Mouse (Mus musculus): ENCODE measurements at regions not wholly inside any gene's neighbourhood (a gene's known extent, or its start where the extent isn't known, plus 50 kb on each side); places are given as distances from the start of the nearest gene placed in this dataset.

DNA sequence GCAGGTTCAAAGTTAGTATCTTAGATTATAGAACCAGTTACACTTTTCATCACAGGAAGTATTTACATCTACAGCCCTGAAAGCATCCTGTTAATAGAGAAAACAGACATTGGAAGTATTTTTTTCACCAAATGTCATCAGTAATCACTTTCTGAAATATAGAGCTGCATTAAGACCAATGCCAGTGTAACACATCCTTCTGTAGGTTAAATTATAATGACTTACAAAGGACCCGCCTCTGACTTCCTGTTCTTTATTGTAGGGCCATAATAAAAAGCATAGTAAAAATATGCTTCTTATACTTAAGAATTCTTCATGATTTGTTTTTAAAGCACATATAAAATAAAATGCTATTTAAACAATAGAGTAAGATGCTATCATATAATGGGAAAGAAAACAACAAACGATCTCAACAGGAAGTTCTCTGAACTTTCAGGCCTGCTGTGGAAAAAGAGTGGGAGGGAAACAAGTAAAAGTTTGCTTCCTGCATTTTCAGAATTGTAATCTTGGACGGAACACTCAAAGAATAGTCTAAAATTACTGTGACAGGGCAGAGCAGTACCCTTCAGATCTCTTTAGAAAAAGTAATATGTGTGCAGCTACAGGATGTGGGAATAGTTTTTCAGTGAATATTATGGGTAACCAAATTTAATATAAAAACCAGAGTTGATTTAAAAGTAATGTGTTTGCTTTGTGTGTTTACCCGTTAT is 116.0 kb upstream of the Dock10 start:
- Histone ChIP-seq H3K27ac (ENCODE audit: low read depth, low read length) (no peak overlapping the region), H3K9ac (ENCODE audit: low read depth, low read length) (no peak overlapping the region), H3K4me1 (ENCODE audit: control insufficient read depth, insufficient read depth, low read length) (no peaks in the 10 kb centered on the region), H3K4me3 (ENCODE audit: low read depth, low read length) (no peak overlapping the region), H3K27me3 (ENCODE audit: control insufficient read depth, insufficient read depth, low read length) (no peaks in the 10 kb centered on the region), H3K4me2 (no peak overlapping the region), H3K9me3 (replicated peaks; ENCODE audit: control insufficient read depth, low read length) (no peaks in the 10 kb centered on the region), H3K36me3 (ENCODE audit: control insufficient read depth, insufficient read depth, low read length) (no peaks in the 10 kb centered on the region)
- no peak for ATAC-seq (replicated peaks; ENCODE audit: insufficient number of reproducible peaks, low FRiP score, low TSS enrichment)
- 68% methylated on average over 4 of the region's 4 CpGs for WGBS (ENCODE audit: insufficient replicate concordance)

GRCm38 (mm10) chr1:80873596-80873995 is 115.3 kb upstream of the Dock10 start:
- 64% methylated on average over 2 of the region's 2 CpGs for WGBS (ENCODE audit: insufficient replicate concordance)
- H3K4me3 ChIP-seq (ENCODE audit: low read depth, low read length), result no peak overlapping the region
- no peaks in the 10 kb centered on the region for H3K36me3 ChIP-seq (ENCODE audit: control insufficient read depth, insufficient read depth, low read length)
- H3K4me1 ChIP-seq (ENCODE audit: control insufficient read depth, insufficient read depth, low read length), result no peaks in the 10 kb centered on the region
- no peaks in the 10 kb centered on the region for H3K27me3 ChIP-seq (ENCODE audit: control insufficient read depth, insufficient read depth, low read length)
- no peak overlapping the region for H3K27ac ChIP-seq (ENCODE audit: low read depth, low read length)
- H3K4me2 ChIP-seq, result no peak overlapping the region
- H3K9me3 ChIP-seq (replicated peaks; ENCODE audit: control insufficient read depth, low read length), result no peaks in the 10 kb centered on the region
- ATAC-seq (replicated peaks; ENCODE audit: insufficient number of reproducible peaks, low FRiP score, low TSS enrichment), result no peak
- H3K9ac ChIP-seq (ENCODE audit: low read depth, low read length), result no peak overlapping the region

- no peaks in the 10 kb centered on the region for H3K27me3 ChIP-seq (ENCODE audit: control insufficient read depth, insufficient read depth, low read length)
- no peak overlapping the region for H3K27ac ChIP-seq (ENCODE audit: low read depth, low read length)
- no peak overlapping the region for H3K4me3 ChIP-seq (ENCODE audit: low read depth, low read length)
- no peak overlapping the region for H3K9ac ChIP-seq (ENCODE audit: low read depth, low read length)
- H3K36me3 ChIP-seq (ENCODE audit: control insufficient read depth, insufficient read depth, low read length), result no peaks in the 10 kb centered on the region
- H3K4me1 ChIP-seq (ENCODE audit: control insufficient read depth, insufficient read depth, low read length), result no peaks in the 10 kb centered on the region
- no peaks in the 10 kb centered on the region for H3K9me3 ChIP-seq (replicated peaks; ENCODE audit: control insufficient read depth, low read length)
- no peak overlapping the region for H3K4me2 ChIP-seq
- no peak for ATAC-seq (replicated peaks; ENCODE audit: insufficient number of reproducible peaks, low FRiP score, low TSS enrichment)
Observed at GRCm38 (mm10) chr1:80868805-80869204, 110.5 kb upstream of the Dock10 start.

GRCm38 (mm10) chr1:80856981-80857380 is 98.7 kb upstream of the Dock10 start:
- Histone ChIP-seq H3K4me1 (ENCODE audit: control insufficient read depth, insufficient read depth, low read length) (no peaks in the 10 kb centered on the region), H3K4me2 (no peak overlapping the region), H3K4me3 (ENCODE audit: low read depth, low read length) (no peak overlapping the region), H3K9me3 (replicated peaks; ENCODE audit: control insufficient read depth, low read length) (no peaks in the 10 kb centered on the region), H3K27ac (ENCODE audit: low read depth, low read length) (no peak overlapping the region), H3K27me3 (ENCODE audit: control insufficient read depth, insufficient read depth, low read length) (no peaks in the 10 kb centered on the region), H3K9ac (ENCODE audit: low read depth, low read length) (no peak overlapping the region), H3K36me3 (ENCODE audit: control insufficient read depth, insufficient read depth, low read length) (no peaks in the 10 kb centered on the region)
- 69% methylated on average over 2 of the region's 2 CpGs for WGBS (ENCODE audit: insufficient replicate concordance)
- ATAC-seq (replicated peaks; ENCODE audit: insufficient number of reproducible peaks, low FRiP score, low TSS enrichment), result no peak

GRCm38 (mm10) chr1:80854945-80855656 is 96.8 kb upstream of the Dock10 start:
- H3K36me3 ChIP-seq (ENCODE audit: control insufficient read depth, insufficient read depth, low read length), result no peaks in the 10 kb centered on the region
- 0 out of 2 replicates have a peak, but pooled peaks have one; percentile 10 for ATAC-seq (replicated peaks; ENCODE audit: insufficient number of reproducible peaks, low FRiP score, low TSS enrichment)
- H3K9me3 ChIP-seq (replicated peaks; ENCODE audit: control insufficient read depth, low read length), result no peaks in the 10 kb centered on the region
- H3K4me3 ChIP-seq (ENCODE audit: low read depth, low read length), result no peak overlapping the region
- 59% methylated on average over 2 of the region's 2 CpGs for WGBS (ENCODE audit: insufficient replicate concordance)
- no peaks in the 10 kb centered on the region for H3K4me1 ChIP-seq (ENCODE audit: control insufficient read depth, insufficient read depth, low read length)
- H3K27ac ChIP-seq (ENCODE audit: low read depth, low read length), result 0 out of 2 replicates have a peak overlapping the region, but pooled peaks have one; percentile 10
- no peak overlapping the region for H3K4me2 ChIP-seq
- no peaks in the 10 kb centered on the region for H3K27me3 ChIP-seq (ENCODE audit: control insufficient read depth, insufficient read depth, low read length)
- H3K9ac ChIP-seq (ENCODE audit: low read depth, low read length), result no peak overlapping the region

GRCm38 (mm10) chr1:80854289-80854701 is 96.0 kb upstream of the Dock10 start:
- Histone ChIP-seq H3K27ac (ENCODE audit: low read depth, low read length) (no peak overlapping the region; the same call in 1 of the 2 replicates), H3K4me3 (ENCODE audit: low read depth, low read length) (no peak overlapping the region), H3K9me3 (replicated peaks; ENCODE audit: control insufficient read depth, low read length) (no peaks in the 10 kb centered on the region), H3K27me3 (ENCODE audit: control insufficient read depth, insufficient read depth, low read length) (no peaks in the 10 kb centered on the region), H3K4me2 (peak overlapping the region; percentile 19), H3K36me3 (ENCODE audit: control insufficient read depth, insufficient read depth, low read length) (no peaks in the 10 kb centered on the region), H3K9ac (ENCODE audit: low read depth, low read length) (no peak overlapping the region), H3K4me1 (ENCODE audit: control insufficient read depth, insufficient read depth, low read length) (no peaks in the 10 kb centered on the region)
- ATAC-seq (replicated peaks; ENCODE audit: insufficient number of reproducible peaks, low FRiP score, low TSS enrichment), result no peak
- WGBS (ENCODE audit: insufficient replicate concordance), result 46% methylated on average over 7 of the region's 7 CpGs

GRCm38 (mm10) chr1:80852761-80853160 is 94.4 kb upstream of the Dock10 start:
- H3K4me1 ChIP-seq (ENCODE audit: control insufficient read depth, insufficient read depth, low read length), result no peaks in the 10 kb centered on the region
- H3K4me3 ChIP-seq (ENCODE audit: low read depth, low read length), result no peak overlapping the region
- H3K27ac ChIP-seq (ENCODE audit: low read depth, low read length), result no peak overlapping the region
- H3K9ac ChIP-seq (ENCODE audit: low read depth, low read length), result no peak overlapping the region
- 58% methylated on average over 2 of the region's 2 CpGs for whole genome bisulfite sequencing (ENCODE audit: insufficient replicate concordance)
- no peaks in the 10 kb centered on the region for H3K27me3 ChIP-seq (ENCODE audit: control insufficient read depth, insufficient read depth, low read length)
- no peak for ATAC-seq (replicated peaks; ENCODE audit: insufficient number of reproducible peaks, low FRiP score, low TSS enrichment)
- no peaks in the 10 kb centered on the region for H3K36me3 ChIP-seq (ENCODE audit: control insufficient read depth, insufficient read depth, low read length)
- no peak overlapping the region for H3K4me2 ChIP-seq
- H3K9me3 ChIP-seq (replicated peaks; ENCODE audit: control insufficient read depth, low read length), result no peaks in the 10 kb centered on the region

DNA sequence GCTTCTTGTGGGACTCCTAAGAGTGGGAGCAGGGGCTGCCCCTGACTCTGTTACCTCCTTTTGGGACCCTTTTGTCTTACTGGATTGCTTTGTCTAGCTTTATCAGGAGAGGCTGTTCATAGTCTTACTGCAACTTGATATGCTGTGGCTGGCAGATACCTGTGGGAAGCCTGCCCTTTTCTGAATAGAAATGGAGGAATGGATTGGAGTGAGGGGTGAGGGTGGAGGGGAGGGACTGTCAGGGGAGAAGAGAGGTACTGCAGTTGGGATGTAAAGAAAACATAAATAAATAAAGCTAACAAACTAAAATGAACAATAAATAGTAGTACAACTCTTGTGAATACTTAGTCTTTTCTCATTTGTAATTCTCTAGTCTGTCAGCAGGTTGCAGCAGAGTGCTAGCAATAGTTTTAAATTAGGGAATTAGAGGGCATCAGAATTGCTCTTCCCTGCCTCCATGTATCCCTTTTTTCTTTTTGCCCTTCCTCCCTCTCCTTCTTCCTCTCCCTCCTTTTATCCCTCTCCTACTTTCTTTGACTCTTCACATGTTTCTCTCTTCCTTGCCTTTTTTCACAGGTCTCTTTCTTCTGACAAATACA is 72.0 kb upstream of the Dock10 start:
- Histone ChIP-seq H3K9ac (ENCODE audit: low read depth, low read length) (no peak overlapping the region), H3K9me3 (replicated peaks; ENCODE audit: control insufficient read depth, low read length) (no peaks in the 10 kb centered on the region), H3K4me3 (ENCODE audit: low read depth, low read length) (no peak overlapping the region), H3K36me3 (ENCODE audit: control insufficient read depth, insufficient read depth, low read length) (no peaks in the 10 kb centered on the region), H3K27me3 (ENCODE audit: control insufficient read depth, insufficient read depth, low read length) (no peaks in the 10 kb centered on the region), H3K4me2 (no peak overlapping the region), H3K4me1 (ENCODE audit: control insufficient read depth, insufficient read depth, low read length) (no peaks in the 10 kb centered on the region), H3K27ac (ENCODE audit: low read depth, low read length) (no peak overlapping the region)
- no peak for ATAC-seq (replicated peaks; ENCODE audit: insufficient number of reproducible peaks, low FRiP score, low TSS enrichment)
